Mouse (Mus musculus) embryonic fibroblast, embryonic 13.5 days (primary cell): ENCODE results near the gene Clps.

ENCODE experiments used
- CTCF ChIP-seq: IDR thresholded peaks from 2 replicates; pipeline ENCODE4 v1.5.1; 2011; ENCODE audit warnings: mild to moderate bottlenecking, control low read depth, low read length, moderate library complexity, borderline replicate concordance; ENCODE audit not compliant: insufficient read depth
- POLR2A ChIP-seq: IDR thresholded peaks from 2 replicates; pipeline ENCODE4 v1.6.1; 2011; ENCODE audit warnings: low read depth, mild to moderate bottlenecking, control low read depth, low read length, moderate library complexity

GRCm38 (mm10) chr17:28513844-28514243, 46.7 kb downstream of the Clps start:
- no peak for TF ChIP-seq POLR2A
- TF ChIP-seq CTCF, result no peak
